Mouse (Mus musculus): ENCODE measurements around the gene Cmas.

Cmas gene

DNA sequence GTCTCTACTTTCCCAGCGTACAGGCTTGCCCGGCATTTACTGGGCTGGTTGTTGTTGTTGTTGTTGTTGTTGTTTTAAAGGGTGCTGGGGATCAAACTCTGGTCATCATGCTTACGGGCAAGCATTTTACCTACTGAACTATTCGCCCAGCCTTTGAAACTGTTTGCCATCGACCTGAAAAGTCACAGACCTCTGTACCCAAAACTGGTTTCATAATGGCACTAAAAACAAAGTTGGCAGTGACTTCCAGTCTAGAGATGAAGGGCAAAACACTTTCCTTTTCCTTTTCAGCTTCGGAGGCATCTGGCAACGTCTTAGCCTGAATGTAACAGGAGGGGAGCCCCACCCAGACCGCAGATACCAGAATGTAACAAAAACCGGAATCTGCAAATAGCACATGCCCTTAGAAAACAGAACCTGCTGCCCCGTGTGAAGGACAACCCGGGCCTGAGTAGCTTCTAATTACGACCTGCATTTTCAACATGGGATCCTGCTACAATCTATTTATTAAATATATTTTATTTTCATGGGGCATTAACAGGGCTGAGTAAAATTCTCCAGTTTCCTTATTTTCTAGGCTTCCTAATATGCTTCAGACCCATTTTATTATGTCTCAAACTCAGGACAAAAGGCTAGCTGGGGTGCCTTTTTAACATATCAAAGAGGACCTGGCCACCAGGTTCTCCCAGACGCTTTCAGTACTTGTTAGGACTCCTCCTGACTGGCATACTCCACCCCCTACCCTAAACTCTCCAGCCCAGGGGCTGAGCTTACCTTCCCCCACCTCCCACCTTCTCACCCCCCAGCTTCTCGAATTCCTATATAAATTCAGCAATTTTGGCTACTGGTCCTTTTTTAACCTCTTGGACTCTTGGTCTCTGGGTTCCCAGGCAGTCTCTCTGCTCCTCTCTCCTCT, 3.9 kb upstream of the Cmas start:
- no peak for DNase-seq

DNA sequence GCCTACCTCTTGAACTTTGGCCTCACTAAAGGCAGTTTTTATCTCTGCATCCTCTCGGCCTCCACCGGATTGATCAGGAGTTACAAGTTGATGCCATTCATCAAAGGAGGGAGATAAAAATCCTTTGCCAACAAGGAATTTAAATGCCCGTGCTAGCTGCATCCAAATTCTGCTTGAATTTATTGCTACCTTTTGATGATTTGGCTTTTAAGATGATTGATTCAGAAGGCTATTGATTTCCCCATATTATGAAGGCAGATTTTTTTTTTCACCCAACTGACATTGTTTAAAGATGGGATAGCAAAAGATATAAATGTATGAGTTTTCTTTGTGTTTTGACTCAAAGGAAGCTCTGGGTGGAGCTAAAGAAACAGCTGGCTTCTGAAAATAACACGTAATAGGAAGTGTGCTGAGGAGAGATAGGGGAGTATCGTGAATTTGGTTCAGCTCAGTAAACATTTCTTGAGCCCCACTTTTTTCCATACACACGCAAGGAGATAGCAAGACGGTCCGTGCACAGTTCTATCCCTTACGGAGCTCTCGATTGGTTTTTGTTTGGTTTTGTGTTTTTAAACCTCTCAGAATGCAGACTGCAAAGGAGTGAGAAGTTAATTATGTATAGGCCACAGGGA, 964 bp downstream of the Cmas start:
- no peak for DNase-seq

DNA sequence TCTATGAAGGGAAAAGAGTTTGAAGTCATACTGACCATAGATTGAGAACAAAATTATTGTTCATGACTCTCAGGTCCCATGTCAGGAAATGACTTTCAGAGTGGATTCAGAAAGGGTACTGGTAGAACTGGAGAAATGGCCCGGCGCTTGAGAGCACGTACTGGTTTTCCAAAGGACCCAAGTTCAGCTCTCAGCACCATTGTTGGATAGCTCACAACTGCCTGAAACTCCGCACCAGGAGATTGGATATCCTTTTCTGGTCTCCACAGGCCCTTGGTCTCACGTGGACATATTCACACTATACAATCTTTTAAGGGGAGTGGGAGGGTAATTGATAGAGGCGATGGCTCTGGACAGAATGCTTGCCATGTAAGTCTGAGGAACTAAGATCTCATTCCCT, 1.5 kb downstream of the Cmas start:
- DNase-seq = no peak

DNA sequence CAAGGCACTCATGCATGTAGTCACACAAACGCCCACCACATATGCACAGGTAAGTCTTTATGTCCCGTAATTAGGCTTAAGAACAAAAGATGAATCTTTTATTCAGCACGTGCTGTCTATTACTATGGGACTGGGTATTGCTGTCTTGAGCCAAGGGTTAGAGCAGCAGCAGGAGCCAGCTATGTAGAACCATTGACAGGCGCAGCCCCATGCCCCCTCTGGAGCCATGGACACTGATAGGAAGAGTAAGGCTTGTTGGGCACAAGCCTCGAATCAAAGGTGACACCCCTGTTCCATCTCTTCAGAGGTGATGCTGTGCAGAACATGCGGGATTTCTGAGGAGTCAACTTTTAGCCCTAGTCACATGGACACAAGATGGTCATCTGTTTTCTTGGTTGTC, 2.1 kb downstream of the Cmas start:
- DNase-seq = no peak

DNA sequence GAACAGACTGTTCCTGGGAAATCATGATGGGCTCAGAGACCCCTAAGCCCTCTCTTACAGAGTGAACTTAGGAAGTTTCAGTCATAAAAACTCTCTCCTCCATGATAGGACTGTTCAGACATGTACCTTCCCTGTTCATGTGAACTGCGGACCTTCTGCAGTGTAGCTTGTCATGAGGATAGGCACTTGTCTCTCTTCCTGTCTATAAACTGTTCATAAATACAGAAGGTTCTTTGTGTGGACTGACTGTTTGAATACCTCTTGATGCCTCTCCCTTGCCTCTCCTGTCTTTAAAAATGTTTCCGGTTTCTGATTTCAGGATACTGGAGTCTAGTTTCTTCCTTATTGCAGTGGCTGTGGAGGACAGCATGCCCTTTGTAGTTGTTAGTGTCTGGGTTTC, 3.1 kb downstream of the Cmas start:
- no peak for DNase-seq

DNA sequence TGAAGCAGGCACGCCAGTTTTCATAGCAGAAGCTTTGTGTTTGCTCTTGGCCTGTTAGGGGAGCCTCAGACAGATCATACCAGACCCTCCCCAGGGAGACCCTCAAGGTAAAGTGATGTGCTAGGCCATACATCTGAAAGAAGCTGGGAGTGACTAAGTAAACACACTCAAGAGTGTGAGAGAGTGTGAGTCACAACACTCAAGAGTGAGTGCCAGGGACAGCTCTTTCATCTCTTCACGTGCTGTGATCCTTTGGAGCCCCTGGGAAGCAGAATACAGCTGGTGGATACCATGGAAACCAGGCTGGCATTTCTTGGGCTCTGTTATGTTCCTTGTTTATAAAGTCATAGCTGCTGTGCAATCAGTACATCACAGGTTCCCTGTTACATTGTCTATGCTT, 8.4 kb downstream of the Cmas start:
- DNase-seq = no peak

- no peak for DNase-seq
Observed at GRCm38 (mm10) chr6:142767305-142767704, 10.8 kb downstream of the Cmas start.

DNA sequence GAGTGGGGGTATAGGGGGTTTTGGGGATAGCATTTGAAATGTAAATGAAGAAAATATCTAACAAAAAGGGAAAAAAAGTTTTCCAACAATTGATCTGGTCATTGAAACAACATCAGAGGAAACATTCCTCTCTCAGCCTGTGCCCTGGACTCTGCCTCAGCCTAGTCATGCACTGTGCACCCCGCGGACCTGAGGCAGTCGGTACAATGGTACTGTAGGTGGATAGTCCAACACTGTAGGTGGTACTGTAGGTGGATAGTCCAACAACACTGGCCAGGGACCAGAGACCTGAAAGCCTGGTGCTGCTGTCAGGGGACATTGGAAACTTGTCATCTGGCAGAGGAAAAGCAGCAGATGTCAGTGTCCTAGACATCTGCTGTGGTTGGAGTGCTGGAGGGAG, 13.4 kb downstream of the Cmas start:
- DNase-seq = no peak

- no peak for DNase-seq
Observed at GRCm38 (mm10) chr6:142771643-142772042, 15.2 kb downstream of the Cmas start.

- DNase-seq = no peak
Observed at GRCm38 (mm10) chr6:142773566-142773965, 17.1 kb downstream of the Cmas start.

DNA sequence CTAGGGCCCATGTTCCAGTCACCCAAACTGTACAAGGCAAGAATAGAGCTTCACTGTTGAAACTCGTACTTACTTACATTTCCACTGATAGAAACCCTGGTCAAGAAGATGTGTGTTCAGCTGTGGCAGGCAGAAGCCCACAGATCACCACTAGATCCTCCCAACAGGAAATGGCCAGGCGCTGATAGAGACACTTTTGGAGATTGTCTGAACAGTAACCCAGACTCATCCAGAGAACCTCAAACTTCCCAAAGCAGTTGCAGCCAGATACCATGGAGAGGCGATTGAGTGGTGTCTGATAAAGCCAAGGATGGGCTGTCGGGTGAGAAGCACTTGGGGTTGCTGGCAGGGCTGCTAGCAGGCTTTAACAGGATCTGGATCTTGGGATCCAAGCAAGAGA, 20.4 kb downstream of the Cmas start:
- DNase-seq = no peak

- peak; percentile 46 for DNase-seq
Observed at GRCm38 (mm10) chr6:142779045-142779811, 22.7 kb downstream of the Cmas start.

- DNase-seq = no peak
Observed at GRCm38 (mm10) chr6:142779812-142780573, 23.5 kb downstream of the Cmas start.

- DNase-seq = no peak
Observed at GRCm38 (mm10) chr6:142780574-142781033, 24.1 kb downstream of the Cmas start.

- DNase-seq = no peak
Observed at GRCm38 (mm10) chr6:142781286-142781685, 24.8 kb downstream of the Cmas start.

GRCm38 (mm10) chr6:142785343-142785742, 28.9 kb downstream of the Cmas start:
- DNase-seq = peak; percentile 35

- DNase-seq = no peak
Observed at GRCm38 (mm10) chr6:142786106-142786505, 29.6 kb downstream of the Cmas start.

- peak; percentile 33 for DNase-seq
Observed at GRCm38 (mm10) chr6:142788042-142788987, 31.8 kb downstream of the Cmas start.

DNA sequence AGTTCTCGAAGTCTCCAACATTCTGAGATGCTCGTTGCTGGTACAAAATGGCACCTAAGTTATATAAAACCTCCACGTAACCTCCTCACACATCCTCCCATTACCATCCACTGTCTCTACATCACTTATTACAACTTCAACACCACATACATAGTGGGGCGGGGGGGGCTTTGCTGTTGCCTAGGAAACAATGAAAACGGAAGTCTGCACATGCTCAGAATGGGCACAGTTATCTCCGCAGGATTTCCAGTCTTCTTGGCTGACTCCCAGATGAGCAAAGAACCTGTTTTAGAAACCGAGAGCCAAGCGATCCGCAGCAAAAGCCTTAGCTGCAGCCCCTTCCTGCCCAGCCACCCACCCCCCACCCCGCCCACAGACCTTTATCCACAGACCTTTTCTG, 33.2 kb downstream of the Cmas start:
- no peak for DNase-seq

GRCm38 (mm10) chr6:142792241-142792968, 35.9 kb downstream of the Cmas start:
- no peak for DNase-seq

DNA sequence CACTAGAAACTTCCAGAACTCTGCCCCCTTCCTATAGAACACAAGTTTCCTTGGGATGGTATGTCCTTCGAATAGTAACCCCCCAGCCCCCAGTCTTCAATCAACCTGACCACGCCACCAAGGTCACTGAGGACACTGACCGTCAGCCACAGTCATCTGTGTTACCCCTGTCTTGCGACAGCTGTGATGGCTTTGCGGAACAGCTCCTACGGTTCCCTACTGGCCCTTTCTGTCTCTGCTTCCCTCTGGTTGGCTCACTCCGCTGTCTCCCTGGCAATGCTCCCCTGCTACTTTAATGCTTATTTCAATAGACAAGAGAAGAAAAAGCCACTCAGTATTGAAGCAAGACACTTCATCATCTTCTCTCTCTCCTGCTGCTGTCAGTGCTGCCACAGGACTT, 37.0 kb downstream of the Cmas start:
- DNase-seq = no peak

Measured in right cerebral cortex, postnatal 14 days (tissue).